Mouse (Mus musculus) thymus, adult 18-20 months (tissue): Measurements from ENCODE around the gene Ilf2.

Experiments used
- DNase-seq, 2 experiments: peaks; one replicate each; pipeline ENCODE4 v3.0.0; 2022; ENCODE audit warnings: mixed read lengths in 2 of 2

The Ilf2 gene

DNA sequence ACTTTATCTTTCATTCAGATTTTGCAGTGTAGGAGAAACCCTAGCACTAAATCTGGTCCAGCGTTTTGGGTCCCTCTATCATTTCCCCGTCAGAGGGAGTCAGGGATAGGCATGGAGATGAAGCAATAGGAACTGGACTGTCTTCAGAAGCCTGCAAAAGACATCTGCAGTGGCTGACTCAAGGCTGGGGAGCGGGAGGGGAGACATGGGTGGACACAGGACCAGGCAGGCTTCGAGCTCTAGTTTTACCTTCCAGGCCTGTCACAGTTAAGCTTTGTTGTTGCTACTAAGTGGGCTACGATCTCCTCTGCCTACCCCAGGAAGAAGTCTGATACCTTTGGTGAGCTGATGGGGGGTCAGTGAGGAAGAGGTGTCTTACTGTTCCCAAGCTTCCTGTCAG lies 36.4 kb downstream of the Ilf2 start:
- no peak for DNase-seq

DNA sequence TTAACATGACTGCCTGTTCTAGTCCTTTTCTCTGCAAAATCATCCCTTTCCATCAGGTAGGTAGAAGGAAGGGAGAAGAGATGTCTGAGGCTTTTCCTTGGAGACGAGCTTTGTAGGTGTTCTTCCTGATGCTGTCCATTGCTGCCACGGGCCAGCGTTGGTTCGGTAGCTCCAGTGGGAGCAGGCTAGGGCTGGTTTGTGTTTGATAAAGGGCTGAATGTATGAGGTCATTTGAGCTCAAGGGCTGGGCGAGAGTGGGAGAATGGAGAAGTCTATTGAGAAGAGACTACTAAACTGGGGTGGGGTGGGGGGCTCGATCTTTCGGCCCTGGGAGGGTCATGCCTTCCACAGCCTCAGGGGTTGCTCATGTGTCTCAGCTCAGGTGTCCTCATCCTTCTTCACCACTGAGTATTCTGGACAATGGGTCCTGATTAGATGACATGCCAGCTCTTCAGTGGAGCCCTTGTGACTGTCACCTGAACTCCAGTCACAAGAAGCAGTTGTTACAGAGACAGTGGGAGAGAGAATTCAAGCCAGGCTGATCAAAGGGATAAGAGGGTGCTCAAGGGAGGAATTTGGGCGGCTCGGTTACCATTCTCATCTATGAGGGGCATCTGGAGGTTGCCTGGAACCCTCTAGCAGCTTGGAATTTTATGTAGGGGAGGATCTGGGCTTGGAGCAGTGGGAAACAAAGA lies 37.2 kb downstream of the Ilf2 start:
- DNase-seq: no peak

DNA sequence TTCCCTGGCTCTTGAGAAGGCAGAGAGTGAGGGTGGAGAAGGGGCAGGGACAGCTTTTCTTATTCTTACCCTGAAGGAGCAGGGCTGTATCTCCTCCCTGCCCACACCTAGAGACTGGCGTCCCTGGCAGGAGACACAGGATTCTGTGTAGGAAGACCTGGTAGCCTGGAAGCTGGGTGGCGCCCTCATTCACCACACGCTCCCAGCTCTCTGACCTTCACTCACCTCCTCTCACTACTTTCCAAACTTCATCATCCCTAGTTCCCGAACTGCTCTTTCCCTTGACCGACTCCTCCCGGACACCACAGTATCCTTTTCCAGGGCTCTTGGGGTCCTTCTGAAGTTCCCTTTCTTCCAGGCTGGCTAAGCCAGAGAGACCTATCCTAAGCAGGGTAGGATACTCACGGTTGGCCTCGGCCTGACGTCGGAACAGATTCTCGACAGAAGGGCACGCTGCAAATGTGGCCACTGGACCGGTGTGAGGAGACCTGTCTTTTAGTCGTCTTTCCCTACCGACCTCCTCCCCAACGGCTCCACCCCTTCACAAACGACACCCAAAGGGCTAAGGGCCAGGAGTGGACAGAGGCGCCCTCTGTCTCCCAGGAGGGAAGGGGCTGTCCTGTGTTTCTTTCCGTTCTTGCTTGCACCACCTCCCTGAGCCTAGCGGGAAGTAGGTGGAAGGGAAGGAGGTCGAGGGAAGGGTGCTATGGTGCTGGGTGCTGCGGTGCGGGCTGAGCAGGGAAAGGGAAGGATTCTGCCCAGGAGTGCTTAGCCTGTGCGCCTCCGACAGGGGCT lies 38.1 kb downstream of the Ilf2 start, which contains the start of the genes S100a1 and S100a13:
Gene S100a1, minus strand, starts transcription at position 597 of the 795 bp plus-strand sequence.
Gene S100a13, plus strand, starts transcription at position 640 of the 795 bp plus-strand sequence.
- DNase-seq: peak; percentile 30 to 44

DNA sequence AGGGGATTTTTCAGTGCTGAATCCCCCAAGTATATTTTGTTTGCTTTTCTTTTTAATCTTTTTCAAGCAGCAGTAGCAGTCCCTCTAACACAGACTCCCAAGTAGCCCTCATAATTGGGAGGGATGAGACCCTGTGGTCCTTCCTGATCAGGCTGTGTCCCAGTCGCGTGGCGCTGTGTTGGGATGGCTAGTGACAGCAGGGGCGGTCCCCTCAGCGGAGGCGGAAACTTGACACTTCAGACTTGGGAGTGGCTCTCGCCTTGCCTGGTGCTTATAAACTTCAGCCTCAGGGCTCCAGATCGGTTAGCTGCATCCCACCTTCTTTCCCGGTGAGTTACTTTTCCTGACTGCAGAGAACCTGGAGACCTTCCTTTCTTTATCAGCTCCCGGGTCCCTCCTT lies 38.8 kb downstream of the Ilf2 start:
- peak; percentile 42 to 57 for DNase-seq

DNA sequence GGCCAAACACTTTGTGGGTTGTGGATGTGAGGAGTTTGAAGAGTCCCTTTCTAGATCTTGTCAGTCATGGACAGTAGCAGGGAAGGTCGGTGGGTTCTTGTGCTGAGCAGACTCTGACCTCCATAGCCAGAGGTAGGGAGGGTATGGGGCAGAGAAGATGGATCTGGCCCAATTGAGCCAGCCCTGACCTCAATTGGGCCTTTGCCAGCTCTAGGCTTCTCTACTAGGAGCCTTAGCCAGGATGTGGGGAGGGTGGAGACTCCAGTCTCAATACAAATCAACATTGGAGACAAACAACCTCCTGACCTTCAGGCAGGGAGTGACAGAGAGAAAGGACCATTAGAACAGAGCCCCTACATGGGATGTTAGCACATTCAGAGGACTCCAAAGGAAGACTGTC lies 39.3 kb downstream of the Ilf2 start:
- DNase-seq: no peak

DNA sequence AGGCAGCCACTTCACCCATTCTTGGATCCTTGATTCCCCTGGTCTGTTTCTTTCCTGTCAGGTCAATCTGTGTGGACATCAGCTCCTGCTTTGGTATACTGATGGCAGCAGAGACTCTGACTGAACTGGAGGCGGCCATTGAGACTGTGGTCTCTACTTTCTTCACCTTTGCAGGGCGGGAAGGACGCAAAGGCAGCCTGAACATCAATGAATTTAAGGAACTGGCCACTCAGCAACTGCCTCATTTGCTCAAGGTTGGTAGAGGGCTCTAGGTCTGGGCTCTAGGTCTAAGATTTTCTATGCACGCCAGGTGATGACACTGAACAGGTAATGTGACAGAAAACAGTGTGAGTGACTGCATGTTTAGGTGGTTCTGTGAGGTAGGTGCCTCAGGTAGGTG lies 39.9 kb downstream of the Ilf2 start:
- DNase-seq: no peak

DNA sequence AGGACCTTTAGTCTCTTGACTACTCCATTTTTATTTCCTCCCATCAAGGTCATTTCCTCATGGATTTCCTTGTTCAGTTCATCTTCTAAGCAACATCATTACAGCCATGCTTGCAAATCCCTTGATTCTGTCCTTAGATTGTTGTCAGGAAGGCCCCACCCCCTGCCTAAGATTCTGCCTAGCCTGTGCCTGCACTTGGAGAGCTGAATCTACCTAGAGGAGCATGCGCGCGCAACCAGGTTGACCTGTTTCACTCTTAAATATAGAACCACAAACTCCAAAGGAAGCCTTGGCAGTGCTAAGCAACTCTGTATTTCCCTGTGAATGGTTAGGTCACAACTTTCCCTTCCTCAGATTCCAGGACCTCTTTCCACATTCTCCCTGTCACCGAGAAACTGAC lies 41.8 kb downstream of the Ilf2 start:
- DNase-seq: no peak

DNA sequence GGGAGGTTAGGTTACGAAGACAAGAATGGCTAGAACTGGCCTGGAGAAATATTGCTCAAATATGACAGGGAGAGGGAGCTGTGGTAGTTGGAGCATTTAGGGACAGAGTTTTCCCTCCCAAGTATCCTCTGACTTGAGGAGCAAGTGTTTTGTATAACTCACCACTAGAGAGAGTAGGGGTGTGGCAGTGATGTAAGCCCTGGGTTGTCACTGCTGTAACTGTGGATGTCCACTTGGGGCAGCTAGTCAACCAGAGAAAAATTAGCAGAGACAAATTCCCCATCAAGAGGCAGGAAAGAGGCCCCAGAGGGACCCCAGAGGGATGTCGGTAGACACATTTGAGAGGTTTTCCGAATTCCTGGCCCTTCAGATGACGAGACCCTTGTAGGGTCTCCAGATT lies 49.5 kb downstream of the Ilf2 start:
- DNase-seq: no peak

DNA sequence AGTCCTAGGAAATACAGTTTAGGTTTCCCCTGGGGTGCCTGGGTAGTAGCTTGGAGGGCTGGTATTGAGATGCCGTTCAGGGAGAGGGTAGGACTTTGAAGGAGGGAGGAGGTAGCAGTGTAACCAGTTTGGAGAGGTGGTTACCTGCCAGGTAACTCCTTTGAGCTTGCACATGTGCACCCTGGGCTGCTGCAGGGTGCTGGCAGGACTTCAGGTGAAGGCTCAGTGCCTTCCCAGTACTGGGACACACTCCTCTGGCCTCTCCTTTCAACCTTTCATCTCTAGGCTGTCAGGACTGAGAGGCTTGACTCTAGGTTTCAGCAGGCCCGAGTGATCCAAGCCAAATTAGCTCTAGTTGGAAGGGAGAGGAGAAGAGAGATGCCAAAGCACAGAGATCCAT lies 50.1 kb downstream of the Ilf2 start:
- DNase-seq: no peak

DNA sequence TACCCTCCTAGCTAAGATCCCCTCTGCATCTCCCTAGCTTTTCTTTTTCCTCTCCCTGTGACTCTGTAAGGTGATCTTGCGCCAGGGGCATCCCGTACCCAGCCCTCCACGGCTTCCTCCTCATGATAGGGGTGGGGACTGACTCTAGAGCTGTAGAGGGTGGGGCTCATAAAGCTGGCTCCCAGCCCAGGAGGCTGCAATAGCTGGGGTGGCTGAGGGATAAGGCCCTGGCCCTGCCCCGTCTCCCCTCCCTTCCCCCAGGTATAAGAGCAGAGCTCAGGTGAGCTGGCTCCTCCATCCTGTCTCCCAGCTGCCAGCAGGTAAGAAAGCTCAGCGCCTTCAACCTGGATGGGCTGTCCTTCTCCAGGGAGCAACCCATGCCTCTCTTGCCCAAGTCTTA lies 50.7 kb downstream of the Ilf2 start, which contains the start of gene S100a14:
Gene S100a14, plus strand, starts transcription at position 277 of the 400 bp plus-strand sequence.
- DNase-seq: no peak

DNA sequence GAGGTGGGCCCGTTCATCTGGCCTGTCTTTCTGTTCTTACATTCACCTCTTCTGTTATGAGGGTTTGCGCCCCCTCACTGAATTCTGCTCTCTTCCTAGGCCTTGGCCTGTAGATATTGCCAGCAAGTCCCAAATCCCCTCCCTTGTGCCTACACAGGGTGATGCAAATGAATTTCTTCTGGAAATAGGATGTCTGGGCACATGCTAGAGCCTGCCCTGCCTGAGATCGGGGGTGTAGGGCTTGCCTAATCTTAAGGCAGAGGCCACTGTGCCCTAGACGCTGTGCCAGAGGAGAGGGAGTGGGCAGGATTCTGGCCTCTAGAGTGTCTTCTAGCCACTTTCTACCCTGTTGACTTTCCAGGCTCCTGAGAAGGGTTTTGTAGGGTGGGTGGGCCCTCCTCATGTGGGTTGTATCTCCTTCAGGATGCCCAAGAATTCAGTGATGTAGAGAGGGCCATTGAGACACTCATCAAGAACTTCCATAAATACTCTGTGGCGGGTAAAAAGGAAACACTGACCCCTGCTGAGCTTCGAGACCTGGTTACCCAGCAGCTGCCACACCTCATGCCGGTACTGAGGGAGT lies 51.5 kb downstream of the Ilf2 start:
- no peak for DNase-seq

DNA sequence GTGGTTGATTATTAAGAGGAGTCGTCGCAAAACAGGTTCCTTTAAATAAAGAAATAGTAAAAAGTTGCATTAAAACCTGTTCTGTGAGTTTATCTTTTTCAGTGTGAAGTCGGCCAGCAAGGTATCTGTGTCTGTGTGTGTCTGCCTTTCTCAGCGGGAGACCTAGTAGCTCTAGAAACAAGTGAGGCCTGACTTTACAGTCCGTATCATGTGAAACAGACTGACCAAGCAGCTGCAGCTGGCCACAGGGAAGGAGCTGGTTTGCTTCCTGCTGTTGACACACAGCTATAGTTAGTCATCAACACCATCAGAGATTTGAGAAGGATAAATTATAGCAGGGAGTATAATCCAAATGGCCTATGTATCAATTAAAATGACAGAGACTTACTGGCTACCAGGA lies 55.8 kb downstream of the Ilf2 start:
- DNase-seq: no peak

DNA sequence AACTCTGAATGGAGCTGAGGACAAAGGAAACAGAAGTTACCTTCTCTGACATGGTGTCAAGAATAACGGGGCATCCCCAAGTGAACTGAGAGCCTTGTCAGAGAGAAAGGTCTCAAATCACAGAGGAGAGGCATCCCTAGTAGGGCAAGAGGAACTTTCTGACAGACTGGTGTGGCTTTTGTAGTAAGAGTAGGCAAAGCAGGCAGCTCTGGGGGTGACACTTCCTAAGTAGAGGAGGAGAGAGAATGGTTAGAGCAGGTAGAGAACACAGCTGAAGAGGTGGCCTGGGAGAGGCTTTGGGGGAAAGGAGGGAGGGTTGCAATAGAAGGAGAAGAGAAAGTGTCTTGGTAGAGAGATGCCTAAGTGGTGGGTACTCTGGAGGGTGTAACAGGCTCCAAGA lies 59.5 kb downstream of the Ilf2 start:
- DNase-seq: no peak

DNA sequence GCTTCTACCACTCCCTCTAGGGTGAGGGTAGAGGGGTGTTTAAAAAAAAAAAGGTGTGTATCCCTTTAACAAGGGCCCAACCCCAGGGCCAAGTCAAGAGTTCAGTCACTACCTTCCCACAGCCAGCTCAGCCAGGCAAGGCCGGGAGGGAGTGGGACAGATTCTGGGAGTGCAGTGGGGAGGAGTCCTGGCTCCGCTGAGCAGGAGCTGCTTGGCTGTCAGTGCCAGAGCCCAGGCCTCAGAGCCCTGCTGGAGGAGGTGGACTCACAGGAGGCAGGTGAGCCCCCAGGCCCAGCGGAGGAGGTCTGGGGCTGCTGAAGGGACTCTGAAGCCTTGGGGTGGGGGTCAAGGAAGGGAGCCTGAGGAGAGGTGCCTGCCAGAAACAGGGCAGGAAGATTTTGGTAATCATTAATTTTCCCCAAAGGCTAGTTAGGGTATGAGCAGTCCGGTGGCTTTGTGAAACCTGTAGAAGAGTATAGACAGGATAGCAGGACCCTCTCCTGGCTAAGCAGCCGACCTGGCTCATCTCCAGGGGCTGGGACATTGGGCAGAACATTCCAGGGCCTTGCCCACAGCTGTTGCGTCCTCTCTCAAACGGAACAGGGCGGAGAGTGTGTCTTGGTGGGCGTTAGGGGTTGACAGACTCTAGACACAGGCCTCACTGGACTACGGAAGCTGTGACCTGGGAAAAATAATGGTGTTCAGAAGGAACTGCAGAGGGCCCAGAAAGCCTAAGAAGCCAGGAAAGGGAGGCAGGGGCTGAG lies 61.4 kb downstream of the Ilf2 start, which contains the start of gene S100a16:
Gene S100a16, plus strand, starts transcription at position 114 of the 764 bp plus-strand sequence.
- peak in 1 of 2 experiments; percentile 11 for DNase-seq

DNA sequence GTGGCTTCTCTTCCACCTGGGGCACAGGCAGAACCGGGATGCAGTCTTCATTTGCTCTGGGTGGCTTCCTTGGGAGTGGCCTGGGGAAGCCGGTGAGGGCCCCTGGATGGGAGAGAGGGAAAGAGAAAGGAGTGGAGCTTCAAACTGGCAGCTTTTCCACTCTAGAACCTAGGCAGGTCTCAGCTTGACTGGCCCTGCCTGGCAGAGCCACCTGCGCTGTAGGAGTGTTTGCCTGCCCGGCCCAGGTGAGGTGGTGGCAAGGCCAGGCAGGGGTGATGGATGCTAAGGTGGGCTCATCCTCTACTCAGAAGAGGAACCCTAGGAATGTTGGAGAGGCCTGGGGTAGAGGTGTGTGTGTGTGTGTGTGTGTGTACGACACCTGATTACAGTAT lies 62.0 kb downstream of the Ilf2 start:
- no peak for DNase-seq
